Mouse (Mus musculus) megakaryocyte-erythroid progenitor cell, adult 5-6 weeks (primary cell): ENCODE data around the gene 4933406M09Rik. TPM values are rescaled to one million over a fixed set of nuclear protein-coding genes. Genes with fewer than 3 reads are reported as not detected.

Experiments used
- ATAC-seq: replicated peaks from 2 replicates; pipeline ENCODE4 v1.8.0; 2016; ENCODE audit warnings: mild to moderate bottlenecking, inconsistent platforms; ENCODE audit not compliant: severe bottlenecking, poor library complexity, low FRiP score, low TSS enrichment
- total RNA-seq, 2 experiments: library from RNA; stranded (forward) in 1 of 2; stranded (reverse) in 1 of 2; fragments of 200-1000, 215-1000 nt in 1 of 2; fragments of >200 nt in 1 of 2; fragmentation: Nextera tagmentation in 1 of 2; gene quantifications; 2 replicates each; pipeline ENCODE4 v1.2.3; 2014 to 2017

The 4933406M09Rik gene
- total RNA-seq, 2 experiments from 2014 or later: not detected

- no peak for ATAC-seq
These were observed 16.9 kb upstream of the 4933406M09Rik start for GRCm38 (mm10) chr1:134368777-134369337.

GRCm38 (mm10) chr1:134374124-134374523 is 11.6 kb upstream of the 4933406M09Rik start:
- ATAC-seq: no peak

GRCm38 (mm10) chr1:134381051-134381450 is 4.7 kb upstream of the 4933406M09Rik start:
- ATAC-seq: no peak

GRCm38 (mm10) chr1:134381795-134382625 is 3.7 kb upstream of the 4933406M09Rik start:
- peak; percentile 61; the same call in 1 of the 2 replicates for ATAC-seq

- ATAC-seq: no peak
These were observed 1.2 kb upstream of the 4933406M09Rik start for GRCm38 (mm10) chr1:134384581-134384980.

GRCm38 (mm10) chr1:134385176-134385575 is 564 bp upstream of the 4933406M09Rik start:
- no peak for ATAC-seq

GRCm38 (mm10) chr1:134393827-134394226 is 8.1 kb downstream of the 4933406M09Rik start:
- ATAC-seq: no peak

GRCm38 (mm10) chr1:134398210-134398609 is 12.5 kb downstream of the 4933406M09Rik start:
- ATAC-seq: no peak

GRCm38 (mm10) chr1:134399735-134400134 is 14.0 kb downstream of the 4933406M09Rik start:
- ATAC-seq: no peak

GRCm38 (mm10) chr1:134405509-134406413 is 20.0 kb downstream of the 4933406M09Rik start, which contains the start of gene Cyb5r1:
TSS of gene Cyb5r1 (plus strand) at chr1:134405559.
- ATAC-seq: peak; percentile 98

GRCm38 (mm10) chr1:134406414-134406771 is 20.7 kb downstream of the 4933406M09Rik start:
- no peak for ATAC-seq

GRCm38 (mm10) chr1:134408080-134408479 is 22.3 kb downstream of the 4933406M09Rik start:
- ATAC-seq: no peak

- ATAC-seq: no peak
These were observed 26.2 kb downstream of the 4933406M09Rik start for GRCm38 (mm10) chr1:134411706-134412629.

- ATAC-seq: no peak
These were observed 28.3 kb downstream of the 4933406M09Rik start for GRCm38 (mm10) chr1:134414038-134414437.

GRCm38 (mm10) chr1:134414501-134415167 is 28.9 kb downstream of the 4933406M09Rik start:
- ATAC-seq: peak; percentile 26

GRCm38 (mm10) chr1:134415168-134415831 is 29.6 kb downstream of the 4933406M09Rik start, which contains the start of gene Adipor1:
TSS of gene Adipor1 (plus strand) at chr1:134415378.
- ATAC-seq: peak; percentile 98

- no peak for ATAC-seq
These were observed 32.8 kb downstream of the 4933406M09Rik start for GRCm38 (mm10) chr1:134418414-134418975.
